Mouse (Mus musculus) ES-E14 (cell line): ENCODE results near the gene Oprl1. TPM values are rescaled to one million over a fixed set of nuclear protein-coding genes. Genes with fewer than 3 reads are reported as not detected.

Experiments used
- DNase-seq: peaks from one replicate; pipeline ENCODE4 v3.0.0-alpha.2; 2013; ENCODE audit warnings: low read depth, low spot score
- H3K27ac ChIP-seq: 2 replicates; pipeline ENCODE4 v1.5.1; 2012; ENCODE audit warnings: low read depth, mild to moderate bottlenecking, low read length, moderate library complexity, mixed read lengths; ENCODE audit not compliant: poor library complexity, insufficient read depth, severe bottlenecking
- H3K36me3 ChIP-seq: 2 replicates; pipeline ENCODE4 v1.6.1; 2012; ENCODE audit warnings: mild to moderate bottlenecking, low read length, moderate library complexity, mixed read lengths; ENCODE audit not compliant: control insufficient read depth, poor library complexity, insufficient read depth, severe bottlenecking
- H3K4me1 ChIP-seq, 2 experiments: fragments of 150-350 bp in 1 of 2; sonication (generic) in 1 of 2; 2 replicates each; pipeline ENCODE4 v1.6.1; 2012; ENCODE audit warnings: low read length in 2 of 2, mild to moderate bottlenecking in 1 of 2, mixed read lengths in 1 of 2; ENCODE audit not compliant: control insufficient read depth in 2 of 2, insufficient read depth in 2 of 2, poor library complexity in 1 of 2
- H3K4me3 ChIP-seq, 2 experiments: fragments of 150-350 bp in 1 of 2; sonication (generic) in 1 of 2; 2 replicates each; pipeline ENCODE4 v1.5.1; 2012; ENCODE audit warnings: low read length in 2 of 2, low read depth in 1 of 2, mild to moderate bottlenecking in 1 of 2, mixed read lengths in 1 of 2; ENCODE audit not compliant: insufficient read depth in 1 of 2, poor library complexity in 1 of 2, severe bottlenecking in 1 of 2
- H3K9ac ChIP-seq: 2 replicates; pipeline ENCODE4 v1.6.1; 2012; ENCODE audit warnings: low read depth, mild to moderate bottlenecking, low read length, mixed read lengths; ENCODE audit not compliant: poor library complexity, insufficient read depth, severe bottlenecking
- H3K9me3 ChIP-seq: fragments of 150-350 bp; sonication (generic); 2 replicates; pipeline ENCODE4 v1.6.1; 2012; ENCODE audit warnings: low read depth, mild to moderate bottlenecking, low read length; ENCODE audit not compliant: control insufficient read depth, insufficient read depth
- CHD2 ChIP-seq: IDR thresholded peaks from 2 replicates; pipeline ENCODE4 v1.6.1; 2014; ENCODE audit warnings: mild to moderate bottlenecking, low read depth, low read length, inconsistent platforms
- HCFC1 ChIP-seq: IDR thresholded peaks from 2 replicates; pipeline ENCODE4 v1.6.1; 2012; ENCODE audit warnings: low read length, inconsistent platforms, borderline replicate concordance; ENCODE audit not compliant: insufficient read depth
- MAFK ChIP-seq: IDR thresholded peaks from 2 replicates; pipeline ENCODE4 v1.6.1; 2014; ENCODE audit warnings: mild to moderate bottlenecking, low read depth, low read length, inconsistent platforms; ENCODE audit not compliant: insufficient read depth
- ZC3H11A ChIP-seq: IDR thresholded peaks from 2 replicates; pipeline ENCODE4 v1.6.1; 2012; ENCODE audit warnings: low read depth, mild to moderate bottlenecking, inconsistent platforms, low read length, borderline replicate concordance
- ZNF384 ChIP-seq: IDR thresholded peaks from 2 replicates; pipeline ENCODE4 v1.6.1; 2012; ENCODE audit warnings: low read depth, low read length, inconsistent platforms
- in situ Hi-C, 2 experiments: fragments of 600-800 bp; cut with MboI; formaldehyde crosslinking; loops; one replicate each; pipeline ENCODE4 v1.15.1; 2025; ENCODE audit warnings: low sequenced_read_pairs in 2 of 2, inconsistent platforms in 1 of 2; ENCODE audit not compliant: unreplicated experiment in 2 of 2
- total RNA-seq: library from RNA; depleted of rRNA; stranded (reverse); fragments of 300-350 nt; gene quantifications from 2 replicates; pipeline ENCODE4 v1.2.3, GENCODE M21; 2012

The Oprl1 gene
- total RNA-seq, 1 experiment: 2.9 TPM

DNA sequence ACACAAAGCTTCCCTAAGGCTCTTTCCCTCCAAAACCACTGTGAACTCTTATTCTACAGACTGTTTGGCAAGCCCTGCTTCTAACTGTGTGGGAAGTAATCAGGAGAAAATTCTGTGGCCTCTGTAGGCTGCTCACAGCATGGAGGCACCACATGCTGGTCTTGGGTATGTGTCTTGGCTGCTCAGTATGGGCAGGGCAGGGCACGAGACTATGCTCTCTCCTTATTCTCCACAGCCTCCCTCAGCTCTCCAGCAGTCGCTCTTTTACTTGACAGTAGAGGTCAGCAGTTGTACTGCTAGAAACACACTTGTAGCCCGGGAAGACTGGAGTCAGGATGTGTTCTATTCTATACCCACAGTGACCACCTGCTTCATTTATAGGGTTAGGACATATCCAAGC is 5.2 kb downstream of the Oprl1 start:
- H3K9ac ChIP-seq: no peak overlapping the region
- in situ Hi-C loops: loop anchor here in 1 of 2 experiments (5.0 kb wide), 1 partner anchor 137 kb away; no protein-coding TSS in a partner anchor
- H3K36me3 ChIP-seq: no peaks in the 10 kb centered on the region
- no peak overlapping the region for H3K27ac ChIP-seq
- DNase-seq: no peak
- peaks cover 0 to 4% of the 10 kb centered on the region in 2 experiments; a peak in 1 of 4 replicates for H3K4me1 ChIP-seq
- no peaks in the 10 kb centered on the region for H3K9me3 ChIP-seq
- H3K4me3 ChIP-seq: no peak overlapping the region
- TF ChIP-seq ZC3H11A (no peak), ZNF384 (no peak), MAFK (no peak), HCFC1 (no peak), CHD2 (no peak)

DNA sequence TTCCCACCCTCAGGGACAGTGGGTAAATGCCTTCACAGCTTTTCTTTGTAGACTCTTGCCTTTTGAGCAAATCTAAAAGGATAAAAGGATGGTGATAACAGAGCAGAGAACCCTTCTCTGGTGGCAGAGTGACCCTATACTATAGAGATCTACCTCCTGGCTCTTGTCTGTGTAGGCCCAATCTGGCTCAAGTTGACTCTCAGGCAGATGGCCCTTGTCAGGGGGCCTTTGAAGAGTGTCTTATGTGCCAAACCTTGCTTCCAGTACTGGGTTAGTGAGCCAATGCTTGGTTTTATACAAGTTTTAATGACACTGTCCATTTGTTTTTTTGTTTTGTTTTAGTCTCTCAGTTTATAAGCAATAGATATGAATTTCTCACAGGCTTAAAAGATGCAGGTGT is 6.4 kb downstream of the Oprl1 start:
- H3K4me1 ChIP-seq: no peaks in the 10 kb centered on the region
- H3K27ac ChIP-seq: no peak overlapping the region
- H3K9ac ChIP-seq: no peak overlapping the region
- in situ Hi-C loops: loop anchor here in 1 of 2 experiments (5.0 kb wide), 1 partner anchor 136 kb away; no protein-coding TSS in a partner anchor
- no peak for DNase-seq
- no peak overlapping the region for H3K4me3 ChIP-seq
- no peaks in the 10 kb centered on the region for H3K36me3 ChIP-seq
- H3K9me3 ChIP-seq: no peaks in the 10 kb centered on the region
- no peak for TF ChIP-seq MAFK
- no peak for TF ChIP-seq CHD2
- no peak for TF ChIP-seq HCFC1
- no peak for TF ChIP-seq ZC3H11A
- TF ChIP-seq ZNF384: no peak

DNA sequence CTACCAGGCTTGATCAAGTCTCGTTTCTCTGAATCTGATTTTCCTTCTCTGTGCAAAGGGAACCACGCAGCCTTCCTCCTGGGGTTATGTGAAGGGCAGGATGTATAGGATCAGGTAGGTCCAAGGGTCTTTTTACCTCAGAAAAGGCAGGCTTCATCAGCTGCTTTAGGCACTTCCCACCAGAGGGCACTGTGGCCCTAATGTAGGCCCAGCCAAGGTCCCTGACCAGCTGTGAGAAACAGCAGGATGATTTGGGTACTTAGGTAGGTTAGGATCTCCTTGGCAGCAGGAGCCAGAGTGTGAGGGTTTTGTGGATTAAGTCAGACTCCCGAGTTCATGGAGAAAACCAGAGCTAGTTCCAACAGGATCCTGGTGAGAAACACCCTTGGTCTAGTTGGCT is 7.4 kb downstream of the Oprl1 start:
- no peaks in the 10 kb centered on the region for H3K9me3 ChIP-seq
- no peak overlapping the region for H3K4me3 ChIP-seq
- peak; percentile 77 for TF ChIP-seq ZC3H11A
- no peak for TF ChIP-seq MAFK
- no peak for TF ChIP-seq CHD2
- in situ Hi-C loops: loop anchor here in 1 of 2 experiments (5.0 kb wide), 1 partner anchor 135 kb away; no protein-coding TSS in a partner anchor
- H3K9ac ChIP-seq: no peak overlapping the region
- no peak overlapping the region for H3K27ac ChIP-seq
- H3K36me3 ChIP-seq: no peaks in the 10 kb centered on the region
- peak; percentile 21 for DNase-seq
- no peaks in the 10 kb centered on the region for H3K4me1 ChIP-seq

DNA sequence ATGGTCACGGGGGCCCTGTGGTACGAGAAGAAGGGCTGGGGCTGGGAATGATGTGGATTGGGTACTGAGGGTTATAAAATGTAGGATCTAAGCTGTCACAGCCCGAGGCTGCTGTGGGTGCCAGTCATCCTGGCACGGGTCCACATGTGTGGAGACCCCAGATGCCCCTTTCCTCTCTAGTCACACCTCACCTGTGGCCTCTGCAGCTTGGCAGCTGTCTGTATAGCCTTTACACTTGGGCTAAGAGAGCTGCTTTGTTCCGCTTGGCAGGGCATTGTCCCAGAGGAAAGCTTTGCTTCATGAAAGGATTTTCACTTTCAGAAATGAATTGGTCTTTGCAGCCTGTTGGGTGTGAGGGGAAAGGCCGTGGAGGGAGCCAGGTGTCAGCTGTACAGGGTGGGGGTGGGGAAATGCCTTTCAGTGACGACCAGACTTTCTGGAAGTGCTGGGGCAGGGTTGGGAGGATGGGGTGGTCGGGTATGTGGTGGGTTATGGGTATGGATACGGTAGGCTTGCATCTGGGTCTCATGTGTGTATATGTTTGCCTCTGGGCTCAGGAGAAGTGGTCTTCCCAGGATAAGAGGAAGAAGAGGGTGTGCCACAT is 12.9 kb downstream of the Oprl1 start:
- H3K36me3 ChIP-seq: no peaks in the 10 kb centered on the region
- no peak overlapping the region for H3K4me3 ChIP-seq
- no peak for DNase-seq
- TF ChIP-seq HCFC1 (no peak), ZNF384 (no peak), ZC3H11A (no peak), CHD2 (no peak), MAFK (no peak)
- no peak overlapping the region for H3K27ac ChIP-seq
- no peaks in the 10 kb centered on the region for H3K9me3 ChIP-seq
- no peak overlapping the region for H3K9ac ChIP-seq
- H3K4me1 ChIP-seq: no peaks in the 10 kb centered on the region
- in situ Hi-C loops: no loop called here

DNA sequence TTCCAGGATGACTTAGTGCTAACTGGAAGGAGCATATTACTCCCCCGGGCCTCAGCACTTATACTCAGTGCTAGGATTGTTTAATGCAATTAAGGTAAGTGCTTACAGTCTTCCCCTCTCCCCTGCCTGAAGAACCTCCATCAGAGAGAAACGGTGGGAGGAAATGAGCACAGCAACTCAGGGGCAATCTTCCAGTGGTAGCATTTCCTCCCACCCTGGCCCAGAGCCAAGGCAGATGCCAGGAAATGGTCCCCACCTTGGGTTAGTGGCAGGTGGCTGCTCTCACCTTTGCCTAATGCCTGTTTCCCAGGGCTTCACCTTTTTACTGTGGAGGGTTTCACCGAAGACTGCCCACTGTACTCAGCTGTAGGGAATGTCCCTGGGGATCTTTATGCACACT is 15.2 kb downstream of the Oprl1 start:
- Histone ChIP-seq H3K27ac (no peak overlapping the region), H3K9me3 (no peaks in the 10 kb centered on the region), H3K4me1 (no peaks in the 10 kb centered on the region), H3K4me3 (no peak overlapping the region), H3K9ac (no peak overlapping the region), H3K36me3 (no peaks in the 10 kb centered on the region)
- in situ Hi-C loops: no loop called here
- no peak for DNase-seq
- TF ChIP-seq ZNF384 (no peak), MAFK (no peak), CHD2 (no peak), ZC3H11A (no peak), HCFC1 (no peak)
